Mouse (Mus musculus) liver, embryonic 15.5 days (tissue): ENCODE measurements around the gene Wls. TPM values are rescaled to one million over a fixed set of nuclear protein-coding genes. Genes with fewer than 3 reads are reported as not detected.

Source experiments
- polyA plus RNA-seq: library from polyadenylated mRNA; unstranded; fragments of >200 nt; fragmentation: Nextera tagmentation; extraction: Ambion mirVana; gene quantifications from 2 replicates; pipeline ENCODE4 v1.2.1, GENCODE M21; 2015

The Wls gene
- polyA plus RNA-seq, 1 experiment from 2014 or later: 7.7 TPM

Other genes starting within 250 kb of the Wls start
- not detected in 2 replicates for gene Rpe65, start 240.5 kb upstream of the Wls start, polyA plus RNA-seq